Mouse (Mus musculus): ENCODE measurements around the gene Nfasc.

DNA sequence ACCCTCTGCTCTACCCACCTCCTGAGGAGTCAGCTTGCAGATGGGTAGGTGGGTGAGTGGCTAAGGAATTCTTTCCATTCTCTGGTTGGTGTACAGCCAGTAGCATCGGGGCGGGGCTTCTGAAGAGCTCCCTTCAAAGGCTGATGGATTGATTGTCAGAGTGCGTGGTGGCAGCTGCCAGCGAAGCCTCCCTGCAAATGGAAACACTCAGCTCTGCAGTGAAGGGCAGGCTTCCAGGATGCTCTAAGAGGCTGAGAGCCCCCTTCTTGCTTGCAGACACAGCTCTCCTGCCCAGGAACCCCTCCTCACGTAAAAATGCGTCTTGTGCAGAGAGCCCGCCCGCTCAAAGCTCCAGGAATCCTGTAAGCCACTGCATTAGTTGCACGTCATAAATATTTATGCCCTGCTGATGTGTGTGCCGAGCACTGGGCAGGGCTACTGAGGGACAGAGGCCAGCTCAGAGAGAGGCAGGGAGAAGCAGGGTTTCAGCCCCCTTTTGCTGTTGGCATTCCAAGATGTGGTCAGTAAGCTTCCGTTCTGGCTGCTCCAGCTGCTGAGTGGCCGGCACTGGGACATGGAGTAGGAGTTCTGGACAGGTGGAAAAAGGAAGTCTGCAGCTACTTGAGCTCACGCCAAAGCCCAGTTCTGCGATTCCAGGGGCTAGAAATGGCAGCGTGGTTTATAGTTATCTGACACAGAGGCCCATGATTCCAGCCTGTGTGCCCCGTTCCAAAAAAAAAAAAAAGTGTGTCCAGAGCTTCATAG lies 24.5 kb upstream of the Nfasc start:
- TF ChIP-seq POLR2A (IDR thresholded peaks at IDR 0.05; ENCODE audit: control insufficient read depth, low read depth, low read length) = no peak
- TF ChIP-seq CTCF (IDR thresholded peaks at IDR 0.05; ENCODE audit: control insufficient read depth, insufficient read depth, insufficient replicate concordance, low read depth, low read length) = no peak
